Mouse (Mus musculus) layer of hippocampus, postnatal 10 days (tissue): ENCODE measurements at regions not wholly inside any gene's neighbourhood (a gene's known extent, or its start where the extent isn't known, plus 50 kb on each side); places are given as distances from the start of the nearest gene placed in this dataset.

Source experiments
- DNase-seq, 2 experiments: peaks; one replicate each; pipeline ENCODE4 v3.0.0; 2021; ENCODE audit warnings: low spot score in 2 of 2

DNA sequence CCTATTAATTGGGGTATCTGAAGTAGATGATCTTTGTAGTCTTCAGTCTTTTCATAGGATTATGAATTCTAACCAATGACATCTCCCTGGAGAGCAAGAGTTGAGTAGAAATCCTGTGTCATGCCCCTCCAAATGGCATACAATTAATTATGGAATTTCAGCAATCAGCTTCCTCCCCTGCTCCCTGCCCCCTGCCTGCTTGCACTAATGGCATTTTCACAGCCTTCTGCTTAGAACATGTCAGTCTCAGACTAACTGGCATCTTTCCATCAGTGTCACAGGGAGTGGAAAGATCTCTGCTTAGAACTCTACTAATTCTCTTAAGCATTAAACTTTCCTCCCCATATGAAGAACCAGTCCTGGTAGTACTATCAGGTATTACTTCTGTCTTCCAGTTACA, 581.8 kb upstream of the Camk1g start:
- no peak for DNase-seq

- no peak for DNase-seq
These were observed 579.7 kb upstream of the Camk1g start for GRCm38 (mm10) chr1:193949817-193950216.

DNA sequence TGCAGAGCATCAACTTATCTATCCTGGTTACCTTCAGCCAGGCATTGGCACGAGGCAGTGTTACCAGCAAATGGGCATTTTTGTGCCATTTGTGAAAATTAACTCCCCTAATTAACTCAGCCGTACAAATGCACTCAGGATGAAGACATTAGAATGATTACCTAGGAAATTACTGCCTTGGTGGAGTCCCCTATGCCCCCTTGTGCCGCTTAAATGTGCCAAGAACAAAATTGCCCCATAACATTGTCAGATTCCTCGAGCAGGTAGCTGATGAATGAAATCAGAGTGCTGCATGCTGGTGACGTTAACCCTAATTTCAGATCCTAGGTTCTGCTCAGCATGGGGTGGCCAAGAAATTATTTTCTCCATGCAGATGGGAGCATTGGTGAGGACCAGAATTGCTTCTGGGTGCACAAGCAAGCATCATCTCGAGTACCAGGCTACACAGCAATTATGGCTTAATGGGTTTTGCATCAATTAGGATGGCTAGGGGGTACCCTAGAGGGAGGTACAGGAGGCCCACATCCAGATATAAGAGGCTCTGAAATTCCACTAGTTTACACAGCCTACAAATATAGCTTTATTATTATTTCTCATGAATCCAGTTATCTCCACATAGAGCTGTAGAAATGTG, 577.0 kb upstream of the Camk1g start:
- DNase-seq = no peak

DNA sequence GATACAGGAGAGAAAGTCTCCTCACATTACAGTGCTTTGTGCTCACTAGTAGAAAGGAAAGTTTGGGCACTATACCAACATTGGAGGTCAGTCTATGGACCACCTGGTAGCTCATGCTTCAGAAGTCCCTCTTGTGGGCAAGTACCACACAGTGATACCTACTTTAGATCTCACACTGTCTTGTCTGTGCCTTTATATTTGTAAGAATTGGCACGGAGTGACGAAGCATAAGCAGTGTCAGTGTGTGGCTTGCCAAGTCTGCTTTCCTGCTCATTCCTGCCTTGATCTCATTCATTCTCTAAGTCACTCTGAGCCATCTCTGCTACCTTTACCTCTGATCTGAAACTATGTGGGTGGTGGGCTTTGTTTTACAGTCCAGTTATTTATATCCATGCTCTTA, 565.9 kb upstream of the Camk1g start:
- no peak for DNase-seq

DNA sequence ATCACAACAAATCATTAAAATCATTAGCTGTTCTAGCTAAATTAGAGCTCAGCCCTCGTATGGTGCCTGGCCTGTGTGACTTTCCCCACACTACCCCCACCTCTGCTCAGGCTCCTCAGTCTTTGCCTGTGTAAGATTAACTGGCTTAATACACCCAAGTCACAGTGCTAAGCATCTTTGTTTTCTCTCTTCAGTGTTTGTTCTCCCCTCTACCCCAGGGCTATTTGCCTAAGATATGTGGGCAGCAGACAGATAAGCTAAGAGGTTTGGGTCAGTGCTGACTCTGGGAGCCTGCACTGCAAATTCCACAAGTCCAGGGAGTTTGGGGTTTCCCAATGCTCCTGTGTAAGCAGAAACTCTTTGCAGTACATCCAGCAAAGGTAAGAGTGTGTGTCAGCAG, 564.2 kb upstream of the Camk1g start:
- no peak for DNase-seq

- DNase-seq = no peak
These were observed 561.1 kb upstream of the Camk1g start for GRCm38 (mm10) chr1:193931131-193931729.

GRCm38 (mm10) chr1:193928607-193929006, 558.5 kb upstream of the Camk1g start:
- DNase-seq = no peak

- no peak for DNase-seq
These were observed 552.7 kb upstream of the Camk1g start for GRCm38 (mm10) chr1:193922756-193923155.

DNA sequence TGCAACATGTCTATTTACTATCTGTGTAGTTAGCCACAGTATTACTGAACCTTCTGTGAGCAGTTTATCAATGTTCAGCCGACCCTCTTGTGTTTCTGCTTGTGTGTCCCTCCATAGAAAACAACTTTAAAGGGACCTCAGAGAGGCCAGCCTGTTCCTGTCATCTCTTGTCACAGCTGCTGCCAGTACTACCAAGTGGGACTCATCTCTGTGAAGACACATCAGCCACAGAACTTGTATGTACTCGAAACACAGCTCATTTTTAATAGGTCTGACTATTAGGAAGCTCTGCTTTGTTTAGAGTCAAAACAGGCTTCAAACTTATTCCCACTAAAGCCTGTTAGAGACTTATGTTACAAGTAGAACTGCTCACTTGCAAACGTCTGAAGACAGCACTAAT, 549.1 kb upstream of the Camk1g start:
- DNase-seq = no peak

GRCm38 (mm10) chr1:193905711-193906110, 535.6 kb upstream of the Camk1g start:
- no peak for DNase-seq

GRCm38 (mm10) chr1:193894072-193894471, 524.0 kb upstream of the Camk1g start:
- DNase-seq = no peak

DNA sequence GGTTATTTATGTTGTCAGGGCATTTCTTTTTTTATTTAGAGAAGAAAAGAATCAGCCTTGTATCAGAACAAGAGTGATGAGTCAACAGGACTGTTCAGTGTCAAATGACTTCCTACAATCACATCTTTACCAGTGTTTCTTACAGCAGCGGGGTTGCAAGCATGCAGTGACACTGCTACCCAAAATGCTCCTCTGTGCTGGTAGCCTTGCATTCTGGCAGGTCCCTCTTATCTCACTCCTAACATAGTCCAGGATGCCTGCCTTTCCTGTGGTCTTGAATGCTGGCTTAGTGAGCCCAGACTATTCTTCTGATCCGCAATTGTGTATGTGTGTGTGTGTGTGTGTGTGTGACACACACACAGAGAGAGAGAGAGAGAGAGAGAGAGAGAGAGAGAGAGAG, 506.4 kb upstream of the Camk1g start:
- DNase-seq = no peak

DNA sequence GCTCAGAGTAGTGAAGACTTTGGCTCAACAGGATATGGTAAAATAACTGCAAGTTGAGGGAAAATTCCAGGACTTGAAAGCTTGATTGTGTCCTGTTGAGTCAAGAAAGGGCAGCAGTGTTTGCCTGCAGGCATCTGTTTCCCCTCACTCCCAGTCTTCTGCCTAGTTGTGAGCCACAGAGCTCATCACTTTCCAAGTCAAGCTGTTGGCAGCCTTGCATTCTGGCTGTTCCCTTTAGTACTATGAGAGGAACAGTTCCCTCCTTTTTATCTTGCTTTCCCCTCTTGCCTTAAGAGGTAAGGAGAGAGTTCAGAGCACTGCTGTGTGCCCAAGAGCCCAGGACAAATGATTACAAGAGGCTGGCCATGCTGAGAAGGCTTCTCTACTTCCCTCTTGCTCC, 506.0 kb upstream of the Camk1g start:
- peak in 1 of 2 experiments; percentile 12 for DNase-seq

DNA sequence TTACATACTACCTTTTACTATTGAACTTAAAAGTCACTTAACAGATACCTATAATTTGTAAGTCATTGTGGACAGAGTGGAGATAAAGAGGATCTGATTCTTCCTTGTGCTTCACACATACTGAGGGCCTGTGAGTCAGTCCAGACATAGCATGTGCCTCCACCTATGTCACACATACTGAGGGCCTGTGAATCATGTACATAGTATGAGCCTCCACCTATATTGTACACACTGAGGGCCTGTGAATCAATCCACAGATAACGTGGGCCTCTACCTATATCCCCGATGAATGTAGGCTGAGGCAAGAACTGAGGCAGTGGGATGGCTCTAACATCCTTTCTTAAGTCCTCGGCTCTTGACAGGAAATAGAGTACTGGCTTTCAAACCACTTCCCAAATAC, 505.2 kb upstream of the Camk1g start:
- no peak for DNase-seq

DNA sequence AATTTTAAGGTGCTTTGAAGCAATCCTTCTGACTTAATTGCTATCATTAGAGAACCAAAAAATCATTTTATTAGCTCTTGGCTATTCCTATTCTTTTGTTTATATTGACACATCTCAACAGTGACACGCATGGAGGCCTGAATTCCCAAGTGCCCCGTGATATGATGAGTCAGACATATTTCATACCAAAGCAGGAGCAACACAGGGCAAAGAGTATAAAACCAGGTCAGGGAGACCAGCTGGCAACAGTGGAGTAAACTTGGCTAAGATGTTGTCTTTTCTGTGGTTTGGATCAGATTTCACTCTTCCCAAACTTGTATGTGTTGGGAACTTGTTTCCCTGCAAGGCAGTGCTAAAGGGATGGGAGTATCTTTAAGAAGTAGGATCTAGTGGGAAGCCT, 500.6 kb upstream of the Camk1g start:
- no peak for DNase-seq

DNA sequence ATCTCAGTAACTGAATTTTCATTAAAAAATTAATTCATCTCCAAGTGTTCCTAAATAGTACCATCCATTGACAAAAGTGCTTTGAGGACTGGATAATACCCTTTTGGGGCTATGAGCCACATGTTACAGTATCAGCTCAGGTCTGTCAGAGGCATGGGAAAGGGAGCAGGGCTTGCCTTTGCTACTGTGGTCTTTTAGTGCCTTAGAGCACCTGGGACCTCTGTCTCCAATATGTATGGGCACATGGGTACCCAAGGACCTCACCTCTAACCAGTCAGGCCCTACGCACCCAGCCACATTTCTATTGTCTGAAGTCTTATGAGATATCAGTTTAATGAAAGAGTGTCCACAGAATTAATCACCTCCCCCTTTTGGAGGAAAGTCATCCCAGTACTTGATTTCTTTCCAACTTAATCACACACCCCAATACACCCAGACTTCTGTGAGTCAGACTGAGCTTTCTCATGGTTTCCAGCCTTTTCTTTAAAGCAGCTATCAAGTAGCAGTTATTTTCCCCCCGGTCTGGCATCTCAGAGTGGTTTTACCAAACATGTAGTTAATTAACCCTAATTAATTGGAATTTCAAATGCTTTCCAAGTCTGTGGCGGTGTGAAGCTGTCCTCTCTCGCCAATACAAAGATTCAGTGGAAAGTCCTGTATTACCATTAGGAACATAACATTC, 498.7 kb upstream of the Camk1g start:
- no peak for DNase-seq

- no peak for DNase-seq
These were observed 490.7 kb upstream of the Camk1g start for GRCm38 (mm10) chr1:193860767-193861299.

GRCm38 (mm10) chr1:193860354-193860753, 490.3 kb upstream of the Camk1g start:
- no peak for DNase-seq

DNA sequence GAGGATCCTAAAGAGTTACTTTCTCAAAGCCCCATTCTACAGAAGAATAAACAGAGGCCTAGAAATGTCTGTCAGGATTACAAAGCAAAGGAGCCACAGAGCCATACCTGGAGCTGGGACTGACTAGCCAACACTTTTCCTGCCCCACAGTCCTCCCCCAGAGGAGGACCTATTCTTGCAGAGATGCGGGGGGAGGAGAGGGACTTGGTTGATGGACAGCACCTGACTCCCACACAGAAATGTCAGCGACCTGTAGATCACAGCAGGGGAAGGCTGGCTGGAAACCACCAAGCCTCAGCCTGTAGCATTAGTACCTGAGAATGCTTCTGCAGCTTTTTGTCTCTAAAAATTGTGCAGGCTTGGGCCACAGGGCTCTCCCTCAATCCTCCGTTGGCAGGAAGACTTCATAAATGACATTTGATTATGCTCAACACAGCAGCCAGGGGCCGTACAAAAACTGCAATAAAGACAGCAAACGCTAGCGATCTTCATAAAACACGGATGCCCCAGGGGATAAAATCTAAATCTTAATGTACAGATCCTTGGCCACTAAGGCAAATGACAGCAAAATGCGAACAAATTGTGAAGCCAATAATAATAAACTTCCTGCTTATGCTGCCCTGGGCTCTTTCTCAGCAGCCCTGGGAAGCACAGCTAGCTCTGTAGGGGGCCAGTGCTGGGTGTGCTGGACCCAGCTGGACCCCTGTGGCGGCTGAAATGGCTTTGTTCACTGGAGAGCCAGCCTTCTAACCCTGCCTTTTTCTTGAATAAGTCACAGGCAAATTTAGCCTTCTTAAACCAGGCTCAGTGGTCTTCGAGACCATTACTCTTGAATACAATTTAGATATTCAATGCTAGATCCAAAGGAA, 489.4 kb upstream of the Camk1g start:
- DNase-seq = no peak

DNA sequence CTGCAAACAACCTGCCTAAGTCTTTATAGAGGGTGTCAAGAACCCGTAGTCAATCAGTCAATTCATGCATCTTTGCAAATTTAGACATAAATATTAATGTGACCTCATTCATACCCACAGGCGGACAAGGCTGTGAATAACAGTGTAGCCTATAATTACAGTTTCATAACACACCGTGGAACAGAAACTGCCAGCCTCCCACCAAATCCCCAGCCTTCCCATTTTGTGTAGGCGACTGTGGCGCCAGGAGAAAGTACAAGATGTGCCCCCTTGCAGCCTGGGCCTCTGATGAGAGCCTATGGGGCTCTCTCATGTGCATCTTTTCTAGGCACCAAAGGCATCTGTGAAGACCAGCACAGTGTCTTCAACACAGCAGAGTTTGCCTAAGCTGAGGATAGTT, 477.8 kb upstream of the Camk1g start:
- DNase-seq = no peak

DNA sequence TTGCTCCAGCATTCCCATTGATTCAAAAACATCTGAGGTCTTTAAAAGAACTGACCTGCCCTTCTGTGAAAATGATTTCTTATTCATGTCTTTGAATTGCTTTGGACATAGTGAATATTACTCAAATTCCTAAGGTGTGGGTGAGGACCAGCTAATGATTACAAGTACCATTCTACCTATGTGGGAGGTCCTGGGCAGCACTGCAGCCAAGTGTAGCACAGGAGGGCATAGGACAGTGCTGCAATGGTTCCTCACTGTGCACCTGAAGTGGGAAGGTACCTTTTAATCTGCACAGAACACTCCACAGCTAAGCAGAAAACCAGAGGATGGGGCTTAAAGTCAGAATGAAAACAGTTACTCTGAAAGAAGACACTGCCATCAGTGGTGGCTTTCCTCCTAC, 474.8 kb upstream of the Camk1g start:
- no peak for DNase-seq

DNA sequence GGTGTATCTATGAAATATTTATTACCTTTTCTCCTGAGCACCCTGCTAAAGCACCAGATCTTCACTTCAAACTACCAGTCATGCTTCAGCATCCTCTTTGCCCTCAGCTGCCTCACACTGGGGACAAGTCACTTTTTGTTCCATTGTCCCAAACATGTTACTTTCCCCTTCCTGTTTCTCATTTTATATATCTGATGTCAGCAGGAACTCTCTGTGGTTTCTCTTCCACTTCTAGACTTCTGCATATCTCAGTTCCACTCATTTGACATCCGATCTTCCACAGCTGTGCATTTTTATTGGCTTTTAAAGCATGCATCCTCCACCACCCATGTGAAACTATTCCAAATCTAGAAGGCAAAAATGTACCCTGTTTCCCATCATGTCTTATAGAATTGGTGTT, 474.4 kb upstream of the Camk1g start:
- no peak for DNase-seq
